15 mouse cellular contexts compared by ENCODE assay signal in the genomic region with DNA sequence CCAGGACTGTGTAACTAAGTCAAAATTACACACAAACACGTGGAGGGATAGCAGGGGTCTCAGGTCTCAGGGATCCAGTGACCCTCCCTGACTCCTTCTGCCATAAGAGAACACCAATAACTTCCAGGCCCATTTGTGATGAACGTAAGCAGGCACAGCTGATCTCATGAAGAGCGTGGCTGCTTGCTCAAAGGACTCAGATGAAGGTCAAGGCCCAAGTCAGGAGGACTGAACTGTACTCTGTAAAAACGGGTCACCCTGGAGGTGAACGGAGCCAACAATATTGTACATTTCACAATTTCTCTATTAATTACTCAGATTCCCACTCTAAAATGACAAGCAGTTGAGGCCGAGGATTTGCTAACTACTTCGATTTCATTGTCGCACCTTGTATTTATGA. TPM values are rescaled to one million over a fixed set of nuclear protein-coding genes. Genes with fewer than 3 reads are reported as not detected.
DNase-seq lines count a peak whose midpoint lies in the region.
"Had no signal": no experiment of that assay in that cellular context is flagged by ENCODE, and none has a peak within 500 bp of the region (broad histone marks: within the 10 kb centered on the region; RNA-seq: fewer than 3 reads in every experiment).

No protein-coding gene starts in this region.

- peak; percentile 54 to 73 for DNase-seq in adrenal gland, adult (ENCODE audit: inconsistent age in 2 of 2, low spot score in 1 of 2)
- no peak for DNase-seq in adrenal gland, postnatal 4 days (ENCODE audit: low spot score in 2 of 2)
- DNase-seq in adrenal gland, adult 8-10 months = peak; percentile 24
- no peak for DNase-seq in adrenal gland, adult 18-20 months (ENCODE audit: low spot score in 2 of 2)
- peak; percentile 29 for DNase-seq in adrenal gland, postnatal 36 days
- no peak for DNase-seq in kidney, postnatal 36 days
- no peak for DNase-seq in cerebellum, adult 11 months
- DNase-seq: B cell, adult 2 months; cerebellum, adult 11-12 months; cerebellum, adult 2 months; cerebellum, adult 9-11 months; cerebellum, postnatal 14 days; cerebellum, postnatal 36 days; embryo, embryonic 11 days had no signal

RNA-seq across cellular contexts. Expression of gene Asb17, which starts 30.0 kb away (rescaled TPM):
- not detected for total RNA-seq in adrenal gland, postnatal 4 days (2021)
- total RNA-seq in adrenal gland, adult 8-10 months (2022) = not detected
- total RNA-seq in adrenal gland, adult 18-20 months (2021) = not detected
- total RNA-seq in adrenal gland, postnatal 36 days (2021) = not detected
- total RNA-seq: gastrocnemius, adult 18-20 months had no signal

Comparison
In these comparisons a context has a peak if more than half of its experiments do, and no peak if none do; other contexts are left out.
1. DNase-seq: peak in adrenal gland, adult (2 of 2), adrenal gland, adult 8-10 months (single experiment) and adrenal gland, postnatal 36 days (2 of 2); none in adrenal gland, postnatal 4 days (0 of 2), adrenal gland, adult 18-20 months (0 of 2), kidney, postnatal 36 days (0 of 2) and cerebellum, adult 11 months (single experiment).